Mouse (Mus musculus) T-helper 2 cell (primary cell): Measurements from ENCODE around the gene Dpm2.

Source experiments
- in situ Hi-C: fragments of 300-600 bp; cut with MboI, MseI; formaldehyde crosslinking; loops from one replicate; pipeline ENCODE4 v1.15.1; 2025; ENCODE audit warnings: high pct_unique_total_duplicates

Gene Dpm2

DNA sequence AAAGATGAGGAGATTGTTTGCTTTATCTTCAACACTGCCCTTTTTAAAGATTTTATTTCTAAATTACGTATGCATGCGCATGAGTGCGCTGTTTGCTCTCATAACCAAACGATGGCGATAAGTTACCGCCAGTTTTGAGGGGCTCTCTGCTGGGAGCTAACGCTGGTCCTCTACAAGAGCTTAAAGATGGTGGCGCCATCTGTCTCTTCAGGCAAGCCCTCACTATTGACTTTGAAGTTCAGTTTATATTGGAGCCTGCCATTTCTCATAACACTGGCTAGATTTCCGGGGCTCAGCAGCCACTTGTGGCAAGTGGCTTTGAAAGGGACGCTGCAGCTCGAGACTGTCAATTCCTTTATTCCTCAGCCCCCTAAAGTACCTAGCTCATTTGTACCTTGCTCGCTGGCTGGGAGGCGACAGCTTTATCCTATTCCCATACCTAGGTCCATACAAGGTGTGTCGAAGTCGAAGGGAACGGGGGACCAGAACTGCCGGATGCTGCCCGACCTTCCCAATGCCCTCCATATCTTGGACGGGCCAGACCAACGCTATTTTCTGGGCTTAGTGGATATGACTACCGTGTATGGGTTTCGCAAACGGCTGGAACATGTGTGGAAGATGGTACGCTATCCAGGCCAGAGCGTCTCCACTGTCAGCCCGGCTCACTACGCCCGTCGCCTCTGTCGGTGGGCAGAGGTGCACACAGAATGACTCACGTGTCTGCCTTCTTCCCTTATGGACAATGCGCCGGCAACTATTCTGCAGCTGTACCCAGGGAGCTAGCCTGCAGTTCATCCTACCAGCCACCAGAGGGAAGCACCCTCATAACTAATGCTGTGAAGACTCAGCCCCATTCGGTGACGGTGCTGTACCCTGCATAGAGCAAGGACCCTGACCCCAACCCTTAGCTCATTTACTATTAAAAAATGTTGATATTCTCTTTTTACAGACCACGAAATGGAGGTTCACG lies 12.5 kb downstream of the Dpm2 start:
- in situ Hi-C loops = no loop called here

DNA sequence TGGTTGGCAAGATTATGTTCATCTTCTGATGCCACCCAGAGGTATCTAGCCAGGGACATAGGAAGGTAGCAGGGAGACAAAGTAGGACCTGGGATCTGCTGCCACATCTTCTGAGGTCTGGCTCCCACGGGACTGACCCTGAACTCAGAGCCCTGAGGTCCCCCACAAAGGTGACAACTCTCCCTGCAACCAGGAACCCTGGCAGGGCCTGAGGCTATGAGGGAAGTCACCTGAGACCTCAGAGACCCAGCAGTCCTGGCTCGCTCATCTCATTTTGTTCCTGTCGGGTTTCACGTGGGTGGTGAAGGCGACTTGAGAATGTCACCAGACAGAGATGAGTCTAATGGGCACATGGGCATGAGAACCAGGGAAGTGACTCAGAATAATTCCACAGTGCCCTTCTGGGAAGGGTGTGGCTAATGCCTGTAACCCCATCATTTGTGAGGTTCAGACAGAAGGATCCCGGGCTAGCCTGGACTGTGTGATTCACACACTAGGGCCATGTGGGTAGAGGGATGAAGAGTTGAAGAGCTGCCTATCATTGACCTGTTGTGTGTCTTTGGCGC lies 14.6 kb downstream of the Dpm2 start:
- in situ Hi-C loops = no loop called here

DNA sequence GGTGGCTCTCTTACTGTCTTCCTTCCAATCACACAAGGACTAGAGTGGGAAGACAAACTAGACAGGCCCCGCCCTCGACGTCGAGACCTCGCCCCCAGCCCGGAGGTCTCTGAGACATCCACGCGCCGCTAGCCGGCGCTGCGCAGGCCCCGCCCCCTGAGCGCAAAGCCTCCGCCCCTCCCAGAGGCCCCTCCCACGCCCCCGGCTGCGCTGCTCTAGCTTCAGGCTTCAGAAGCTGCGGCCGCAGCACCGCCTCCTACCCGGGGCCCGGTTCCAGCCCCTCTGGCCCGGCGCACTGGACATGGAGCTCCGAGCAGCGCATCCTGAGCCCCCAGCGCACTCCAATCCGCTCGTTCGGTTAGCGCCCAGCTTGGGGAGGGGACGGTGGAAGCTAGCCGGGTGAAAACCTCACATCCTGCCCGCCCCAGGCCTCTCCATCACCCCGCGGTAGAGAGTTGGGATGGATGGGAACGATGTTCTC lies 16.3 kb downstream of the Dpm2 start, which contains the start of gene St6galnac4:
TSS of gene St6galnac4 (plus strand) at position 225 of the 481 bp plus-strand sequence.
- in situ Hi-C loops = no loop called here

DNA sequence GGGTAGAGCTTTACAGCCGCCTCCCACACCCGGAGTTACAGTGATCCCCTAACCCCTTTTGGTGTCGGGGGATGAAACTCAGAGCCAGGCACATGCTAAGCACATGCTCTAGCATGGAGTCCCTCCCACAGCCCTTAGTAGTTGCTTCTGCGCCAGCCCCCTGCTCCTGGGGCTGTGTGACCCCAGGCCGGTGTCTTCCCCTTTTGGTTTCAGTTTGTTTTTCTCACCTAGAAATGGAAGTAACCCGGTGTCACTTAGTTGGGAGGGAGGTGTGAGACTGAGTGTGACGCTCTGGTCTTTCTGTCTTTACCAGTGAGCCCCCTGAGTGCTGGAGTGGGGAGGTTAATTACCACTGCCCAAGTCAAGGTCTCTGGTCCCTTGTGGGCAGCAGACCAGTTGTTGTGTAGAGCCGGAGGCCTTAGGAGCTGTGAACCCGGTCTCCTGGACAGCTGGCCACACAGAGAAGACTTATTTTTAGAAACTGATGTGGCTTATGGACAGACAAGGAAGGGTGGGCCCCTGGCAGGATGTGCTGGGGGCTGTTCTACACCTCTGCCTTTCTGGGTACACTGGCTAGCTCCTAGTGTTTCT lies 17.2 kb downstream of the Dpm2 start:
- in situ Hi-C loops = no loop called here

- in situ Hi-C loops = no loop called here
These were observed 18.6 kb downstream of the Dpm2 start for GRCm38 (mm10) chr2:32589213-32589795.

- in situ Hi-C loops = no loop called here
These were observed 19.6 kb downstream of the Dpm2 start for GRCm38 (mm10) chr2:32590224-32590623.

GRCm38 (mm10) chr2:32591249-32591648 lies 20.6 kb downstream of the Dpm2 start:
- in situ Hi-C loops = no loop called here

GRCm38 (mm10) chr2:32596725-32597124 lies 26.1 kb downstream of the Dpm2 start:
- in situ Hi-C loops = no loop called here

GRCm38 (mm10) chr2:32597248-32597647 lies 26.6 kb downstream of the Dpm2 start:
- in situ Hi-C loops = no loop called here

GRCm38 (mm10) chr2:32597699-32598098 lies 27.0 kb downstream of the Dpm2 start:
- in situ Hi-C loops = no loop called here

GRCm38 (mm10) chr2:32598506-32598905 lies 27.8 kb downstream of the Dpm2 start:
- in situ Hi-C loops = no loop called here

- in situ Hi-C loops = no loop called here
These were observed 28.8 kb downstream of the Dpm2 start, which contains the start of gene St6galnac6 for GRCm38 (mm10) chr2:32599409-32599808. Gene St6galnac6 (plus strand): TSS chr2:32599709.

GRCm38 (mm10) chr2:32601417-32602065 lies 30.9 kb downstream of the Dpm2 start:
- in situ Hi-C loops = loop anchor here (10.0 kb wide), 1 partner anchor 93 kb away; no protein-coding TSS in a partner anchor

GRCm38 (mm10) chr2:32602600-32603054 lies 32.0 kb downstream of the Dpm2 start:
- in situ Hi-C loops = loop anchor here (10.0 kb wide), 1 partner anchor 92 kb away; no protein-coding TSS in a partner anchor

- in situ Hi-C loops = loop anchor here (10.0 kb wide), 1 partner anchor 90 kb away; no protein-coding TSS in a partner anchor
These were observed 34.0 kb downstream of the Dpm2 start for GRCm38 (mm10) chr2:32604631-32605030.

DNA sequence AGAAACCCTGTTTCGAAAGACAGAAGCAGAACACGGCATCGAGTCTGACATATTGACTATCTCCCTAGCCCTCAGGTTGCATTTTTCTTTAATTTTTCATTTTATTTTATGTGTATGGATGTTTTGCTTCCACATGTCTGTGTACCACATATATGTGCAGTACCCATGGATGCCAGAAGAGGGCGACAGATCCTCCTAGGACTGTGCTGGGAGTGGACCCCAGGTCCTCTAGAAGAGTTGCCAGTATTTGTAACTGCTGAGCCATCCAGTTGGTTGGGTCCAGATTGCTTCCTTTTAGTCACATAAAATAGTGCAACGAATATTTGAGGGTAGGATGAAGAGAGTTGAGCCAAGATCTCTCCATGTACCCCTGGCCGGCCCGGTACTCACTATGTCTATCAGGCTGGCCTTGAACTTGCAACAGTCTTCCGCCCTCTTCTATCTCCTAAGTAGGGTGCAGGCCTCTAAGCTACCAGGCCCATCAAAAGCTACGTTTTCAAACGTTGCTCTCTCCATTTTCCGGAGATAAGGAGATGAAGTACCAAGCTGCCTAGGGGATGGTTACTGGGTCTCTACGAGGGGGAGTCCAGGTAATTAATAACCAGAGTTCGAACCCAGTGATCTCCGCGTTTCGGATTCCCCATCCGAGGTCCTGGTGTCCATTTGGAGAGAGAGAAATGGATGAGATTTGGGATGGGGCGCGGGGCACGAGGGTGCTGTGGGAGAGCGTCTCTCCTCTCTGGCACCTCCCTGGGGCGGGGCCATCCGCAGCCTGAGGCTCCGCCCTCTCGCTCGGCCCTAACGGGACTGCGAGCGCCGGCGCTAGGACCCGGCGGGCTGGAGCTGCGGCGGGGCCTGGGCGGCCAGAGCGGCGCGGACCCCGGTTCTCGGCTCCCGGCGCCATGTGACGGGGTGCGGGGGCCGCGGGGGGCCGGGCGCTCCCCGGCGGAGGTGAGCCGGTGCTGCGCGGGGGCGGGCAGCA lies 35.8 kb downstream of the Dpm2 start:
- in situ Hi-C loops = loop anchor here (10.0 kb wide), 1 partner anchor 88 kb away; no protein-coding TSS in a partner anchor

DNA sequence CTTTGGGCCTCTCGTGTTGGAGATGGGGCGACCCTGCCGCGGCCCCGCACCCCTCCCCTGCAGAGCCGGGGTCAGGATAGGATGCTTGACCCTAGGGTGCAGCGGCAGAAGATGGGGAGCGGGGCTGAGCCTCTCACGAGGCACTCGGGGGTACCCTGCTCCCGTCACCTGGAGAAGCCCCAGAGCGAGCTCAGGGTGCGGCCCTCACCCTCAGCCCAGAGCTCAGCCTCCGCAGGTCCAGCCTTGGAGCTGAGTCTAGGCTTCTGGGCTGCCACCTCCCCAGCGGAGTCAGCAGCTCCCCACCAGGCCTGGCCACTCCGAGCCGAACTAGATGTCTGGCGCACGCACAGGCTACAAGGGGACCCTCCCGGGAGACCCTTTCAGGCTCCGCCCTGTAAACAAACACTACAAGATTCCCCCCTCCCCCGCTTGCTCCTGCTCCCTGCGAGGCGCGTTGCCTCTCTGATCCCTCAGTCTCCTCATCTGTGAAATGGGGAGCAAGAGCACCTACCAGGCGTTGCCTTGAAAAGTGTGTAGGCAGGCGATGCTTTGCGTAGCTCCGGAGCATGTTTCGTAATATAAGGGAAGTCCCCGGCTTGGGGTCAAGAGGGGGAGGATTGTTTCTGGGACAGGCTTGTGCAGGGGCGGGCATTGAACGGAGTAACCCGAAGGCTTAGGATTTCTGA lies 36.7 kb downstream of the Dpm2 start:
- in situ Hi-C loops = loop anchor here (10.0 kb wide), 1 partner anchor 87 kb away; no protein-coding TSS in a partner anchor

- in situ Hi-C loops = loop anchor here (10.0 kb wide), 1 partner anchor 87 kb away; no protein-coding TSS in a partner anchor
These were observed 37.6 kb downstream of the Dpm2 start for GRCm38 (mm10) chr2:32608141-32608777.
